Mouse (Mus musculus) CH12.LX (cell line): ENCODE results near the gene Sgpl1. TPM values are rescaled to one million over a fixed set of nuclear protein-coding genes. Genes with fewer than 3 reads are reported as not detected.

Experiments
- DNase-seq: peaks from one replicate; pipeline ENCODE4 v3.0.0-alpha.2; 2013; ENCODE audit errors: extremely low read depth
- H3K27ac ChIP-seq: 2 replicates; pipeline ENCODE4 v1.5.1; 2012; ENCODE audit warnings: low read depth, mild to moderate bottlenecking, control low read depth, moderate library complexity; ENCODE audit not compliant: insufficient read depth
- H3K27me3 ChIP-seq: replicated peaks from 2 replicates; pipeline ENCODE3; 2012; ENCODE audit warnings: inconsistent platforms
- H3K36me3 ChIP-seq, 2 experiments: replicated peaks in 1 of 2; 2 replicates each; pipeline versions ENCODE3 to v1.6.1; 2012; ENCODE audit warnings: inconsistent platforms in 1 of 2, low read length in 1 of 2, mild to moderate bottlenecking in 1 of 2, mixed read lengths in 1 of 2, moderate library complexity in 1 of 2; ENCODE audit not compliant: control insufficient read depth in 1 of 2, insufficient read depth in 1 of 2
- H3K4me1 ChIP-seq, 2 experiments: 2 replicates each; pipeline ENCODE4 v1.6.1; 2012; ENCODE audit warnings: inconsistent platforms in 1 of 2, moderate library complexity in 1 of 2; ENCODE audit not compliant: insufficient read depth in 2 of 2, control insufficient read depth in 1 of 2
- H3K4me2 ChIP-seq: 2 replicates; pipeline ENCODE4 v1.6.1; 2012; ENCODE audit warnings: low read depth, mild to moderate bottlenecking, control low read depth; ENCODE audit not compliant: poor library complexity, insufficient read depth, severe bottlenecking
- H3K4me3 ChIP-seq, 3 experiments: fragments of 150-350 bp in 1 of 3; sonication (generic) in 1 of 3; replicated peaks in 1 of 3; 2 replicates each; pipeline versions ENCODE3 to v1.5.1; 2011 to 2012; ENCODE audit warnings: low read depth in 2 of 3, low read length in 2 of 3, mild to moderate bottlenecking in 2 of 3, moderate library complexity in 2 of 3, control low read depth in 1 of 3, improper control_type of control experiment in 1 of 3, inconsistent platforms in 1 of 3, mixed read lengths in 1 of 3; ENCODE audit not compliant: poor library complexity in 1 of 3
- H3K79me2 ChIP-seq: replicated peaks from 2 replicates; pipeline ENCODE4 v1.6.1; 2012; ENCODE audit warnings: mild to moderate bottlenecking, moderate library complexity; ENCODE audit not compliant: control insufficient read depth, poor library complexity, insufficient read depth, severe bottlenecking; ENCODE audit errors: extremely low read depth
- H3K9ac ChIP-seq: 2 replicates; pipeline ENCODE4 v1.6.1; 2012; ENCODE audit warnings: low read depth, mild to moderate bottlenecking, control low read depth, moderate library complexity; ENCODE audit not compliant: insufficient read depth
- H3K9me3 ChIP-seq: replicated peaks from 2 replicates; pipeline ENCODE3; 2012; ENCODE audit warnings: low read length, inconsistent platforms, mixed read lengths
- BHLHE40 ChIP-seq: IDR thresholded peaks from 2 replicates; pipeline ENCODE4 v1.6.1; 2011; ENCODE audit warnings: mild to moderate bottlenecking, low read depth, low read length, improper control_type of control experiment
- CHD1 ChIP-seq: IDR thresholded peaks from 2 replicates; pipeline ENCODE4 v1.6.1; 2012; ENCODE audit warnings: low read depth, low read length, improper control_type of control experiment, inconsistent platforms
- CHD2 ChIP-seq: IDR thresholded peaks from 2 replicates; pipeline ENCODE4 v1.6.1; 2011; ENCODE audit warnings: low read length, improper control_type of control experiment
- E2F4 ChIP-seq: IDR thresholded peaks from 2 replicates; pipeline ENCODE4 v1.6.1; 2011; ENCODE audit warnings: low read depth, low read length, improper control_type of control experiment; ENCODE audit not compliant: insufficient replicate concordance
- EP300 ChIP-seq: IDR thresholded peaks from 2 replicates; pipeline ENCODE4 v1.6.1; 2011; ENCODE audit warnings: low read length, improper control_type of control experiment
- ETS1 ChIP-seq: conservative IDR thresholded peaks from 2 replicates; pipeline ENCODE4 v1.6.1; 2012; ENCODE audit warnings: low read depth, mild to moderate bottlenecking, inconsistent platforms, low read length, improper control_type of control experiment, moderate library complexity
- MAFK ChIP-seq: IDR thresholded peaks from 2 replicates; pipeline ENCODE4 v1.6.1; 2011; ENCODE audit warnings: low read length, improper control_type of control experiment; ENCODE audit not compliant: insufficient replicate concordance
- MAX ChIP-seq: IDR thresholded peaks from 2 replicates; pipeline ENCODE4 v1.6.1; 2011; ENCODE audit warnings: low read length, improper control_type of control experiment
- NRF1 ChIP-seq: IDR thresholded peaks from 2 replicates; pipeline ENCODE4 v1.6.1; 2014; ENCODE audit warnings: low read depth, mild to moderate bottlenecking, inconsistent platforms, low read length, improper control_type of control experiment, moderate library complexity
- PAX5 ChIP-seq: IDR thresholded peaks from 2 replicates; pipeline ENCODE4 v1.6.1; 2012; ENCODE audit warnings: low read length, inconsistent platforms, mixed read lengths
- POLR2A ChIP-seq: IDR thresholded peaks from 2 replicates; pipeline ENCODE4 v1.6.1; 2011; ENCODE audit warnings: low read depth, mild to moderate bottlenecking, improper control_type of control experiment, low read length
- POLR2AphosphoS2 ChIP-seq: IDR thresholded peaks from 2 replicates; pipeline ENCODE4 v1.6.1; 2011; ENCODE audit warnings: low read depth, low read length, improper control_type of control experiment
- RAD21 ChIP-seq: IDR thresholded peaks from 2 replicates; pipeline ENCODE4 v1.6.1; 2011; ENCODE audit warnings: low read depth, mild to moderate bottlenecking, low read length, improper control_type of control experiment, moderate library complexity
- UBTF ChIP-seq: IDR thresholded peaks from 2 replicates; pipeline ENCODE4 v1.6.1; 2012; ENCODE audit warnings: low read depth, mild to moderate bottlenecking, inconsistent platforms, low read length, improper control_type of control experiment, moderate library complexity
- USF1 ChIP-seq: IDR thresholded peaks from 2 replicates; pipeline ENCODE4 v1.6.1; 2014; ENCODE audit warnings: low read depth, mild to moderate bottlenecking, inconsistent platforms, low read length, improper control_type of control experiment
- USF2 ChIP-seq: conservative IDR thresholded peaks from 2 replicates; pipeline ENCODE4 v1.6.1; 2011; ENCODE audit warnings: low read depth, low read length, improper control_type of control experiment
- ZC3H11A ChIP-seq: IDR thresholded peaks from 2 replicates; pipeline ENCODE4 v1.6.1; 2012; ENCODE audit warnings: low read depth, mild to moderate bottlenecking, inconsistent platforms, low read length, improper control_type of control experiment
- ZKSCAN1 ChIP-seq: IDR thresholded peaks from 2 replicates; pipeline ENCODE4 v1.6.1; 2012; ENCODE audit warnings: low read depth, inconsistent platforms, low read length, improper control_type of control experiment, borderline replicate concordance
- dilution Hi-C: fragments of 300-500 bp; cut with MboI; formaldehyde crosslinking; loops from 2 replicates; pipeline ENCODE4 v1.14.3; 2020; ENCODE audit warnings: low sequenced_read_pairs; ENCODE audit not compliant: extremely low pct_unique_long_range_greater_than_20kb, extremely low pct_ligation_motif_present
- in situ Hi-C: fragments of 300-500 bp; cut with MboI; formaldehyde crosslinking; loops from 3 replicates; pipeline ENCODE4 v1.14.3; 2019; ENCODE audit warnings: low sequenced_read_pairs, low pct_ligation_motif_present, low pct_unique_long_range_greater_than_20kb, mixed read lengths
- polyA plus RNA-seq: library from polyadenylated mRNA; unstranded; fragments of >175 nt; gene quantifications from 2 replicates; pipeline ENCODE4 v1.2.1, GENCODE M21; 2012; ENCODE audit warnings: low read depth; ENCODE audit not compliant: insufficient read length
- total RNA-seq, 2 experiments: library from RNA; depleted of rRNA; stranded (reverse); fragments of 300-350 nt in 1 of 2; fragments of >200 nt in 1 of 2; gene quantifications; 2 replicates each; pipeline ENCODE4 v1.2.3; 2012 to 2014

The Sgpl1 gene
- total and polyA plus RNA-seq, 3 experiments: 48.3 to 55.4 (median 52.1) TPM

DNA sequence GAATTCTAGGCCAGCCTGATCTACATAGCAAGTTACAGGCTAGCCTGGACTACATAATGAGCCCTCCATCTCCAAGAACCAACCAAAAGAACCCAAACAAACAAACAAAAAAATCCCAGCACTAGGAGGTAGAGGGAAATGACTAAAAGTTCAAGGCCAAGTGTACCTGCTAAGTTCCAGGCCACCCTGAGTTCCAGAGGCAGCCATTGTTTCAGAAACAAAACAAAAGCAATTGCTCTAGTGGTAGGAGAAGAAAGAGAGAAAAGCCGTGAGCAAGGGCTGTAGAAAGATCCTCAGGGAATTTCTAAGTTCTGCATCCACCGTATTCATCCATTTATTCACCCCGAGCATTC, 1.8 kb downstream of the Sgpl1 start:
- peak overlapping the region; percentile 78 to 94 (median 87) for H3K4me3 ChIP-seq
- in situ Hi-C loops: no loop called here
- H3K27me3 ChIP-seq: no peaks in the 10 kb centered on the region
- H3K79me2 ChIP-seq: peaks cover 14% of the 10 kb centered on the region
- peaks cover 0 to 21% of the 10 kb centered on the region in 2 experiments for H3K36me3 ChIP-seq
- no peaks in the 10 kb centered on the region for H3K9me3 ChIP-seq
- DNase-seq: no peak
- H3K9ac ChIP-seq: peak overlapping the region; percentile 75
- peak overlapping the region; percentile 32 for H3K4me2 ChIP-seq
- dilution Hi-C loops: no loop called here
- TF ChIP-seq E2F4 (no peak), CHD2 (no peak), NRF1 (no peak), POLR2A (no peak), ZKSCAN1 (no peak), RAD21 (no peak), POLR2AphosphoS2 (no peak), ZC3H11A (no peak)
- peaks cover 3 to 50% of the 10 kb centered on the region in 2 experiments; a peak in 3 of 4 replicates for H3K4me1 ChIP-seq
- peak overlapping the region; percentile 34; the same call in 1 of the 2 replicates for H3K27ac ChIP-seq

DNA sequence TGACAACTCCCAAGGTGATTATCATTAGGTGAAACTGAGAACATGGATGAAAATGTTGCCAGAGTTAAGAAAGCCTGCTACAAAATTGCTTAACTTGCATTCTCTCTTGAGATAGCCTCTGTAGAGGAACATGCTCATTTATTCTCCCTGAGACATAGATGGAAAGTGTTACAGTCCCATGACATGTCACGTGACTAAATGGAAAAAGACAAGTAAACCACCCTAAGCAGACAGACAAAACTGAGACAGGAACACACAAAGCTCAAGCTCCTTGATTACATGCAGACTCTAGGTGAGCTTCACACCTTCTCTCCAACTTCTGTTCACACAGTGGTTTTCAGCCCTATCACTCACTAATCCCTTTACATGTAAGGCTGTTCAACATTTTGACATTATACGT, 4.2 kb downstream of the Sgpl1 start:
- TF ChIP-seq MAX (peak; percentile 51; the same call in 1 of the 2 replicates), ETS1 (no peak; the same call in 1 of the 2 replicates), BHLHE40 (peak; percentile 79), MAFK (0 out of 2 replicates have a peak, but pooled peaks have one; percentile 33), RAD21 (no peak), POLR2AphosphoS2 (no peak), USF2 (peak; percentile 95), ZKSCAN1 (no peak), E2F4 (no peak), USF1 (peak; percentile 89), UBTF (no peak), POLR2A (no peak), CHD1 (no peak), PAX5 (no peak), EP300 (peak; percentile 62), ZC3H11A (no peak)
- H3K9me3 ChIP-seq: no peaks in the 10 kb centered on the region
- H3K9ac ChIP-seq: no peak overlapping the region
- H3K4me1 ChIP-seq: peaks cover 3 to 42% of the 10 kb centered on the region in 2 experiments; a peak in 3 of 4 replicates
- in situ Hi-C loops (no loop called here), dilution Hi-C loops (no loop called here)
- H3K79me2 ChIP-seq: peaks cover 14% of the 10 kb centered on the region
- no peak overlapping the region; the same call in 1 of the 2 replicates for H3K27ac ChIP-seq
- peak overlapping the region; percentile 11; the same call in 1 of the 2 replicates for H3K4me2 ChIP-seq
- no peak overlapping the region for H3K4me3 ChIP-seq
- H3K36me3 ChIP-seq: peaks cover 3 to 33% of the 10 kb centered on the region in 2 experiments
- peak; percentile 71 for DNase-seq
- H3K27me3 ChIP-seq: no peaks in the 10 kb centered on the region
